Mouse (Mus musculus): ENCODE data around the gene Il27ra.

The Il27ra gene

DNA sequence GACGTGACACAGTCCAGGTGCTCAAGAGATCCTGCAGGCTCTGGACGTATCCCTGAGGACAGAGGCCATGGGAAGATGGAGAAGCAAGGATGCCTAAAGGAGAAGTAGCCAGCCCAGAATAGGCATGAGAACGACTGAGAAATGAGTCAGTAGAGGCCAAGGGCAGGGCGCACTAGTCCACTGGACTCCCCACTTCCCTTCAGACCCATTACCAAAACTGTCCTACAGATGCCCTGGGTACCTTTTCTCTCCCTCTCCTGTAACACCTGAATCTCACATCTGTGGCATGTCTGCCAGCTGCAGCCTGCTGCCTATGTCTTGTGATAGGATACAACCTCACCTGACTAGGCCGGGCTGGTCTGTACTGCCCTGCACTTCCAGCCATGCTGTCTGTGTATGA lies 27.9 kb upstream of the Il27ra start:
- no peaks in the 10 kb centered on the region for H3K27me3 ChIP-seq (ENCODE audit: control insufficient read depth, insufficient read depth, low read length, poor library complexity, severe bottlenecking)
- H3K36me3 ChIP-seq (ENCODE audit: control insufficient read depth, insufficient read depth, low read length, poor library complexity, severe bottlenecking): no peaks in the 10 kb centered on the region
- DNase-seq (ENCODE audit: low read depth, low spot score): no peak

GRCm38 (mm10) chr8:84069750-84070149 lies 27.4 kb upstream of the Il27ra start:
- DNase-seq (ENCODE audit: low read depth, low spot score): no peak
- Histone ChIP-seq H3K27me3 (ENCODE audit: control insufficient read depth, insufficient read depth, low read length, poor library complexity, severe bottlenecking) (no peaks in the 10 kb centered on the region), H3K36me3 (ENCODE audit: control insufficient read depth, insufficient read depth, low read length, poor library complexity, severe bottlenecking) (no peaks in the 10 kb centered on the region)

DNA sequence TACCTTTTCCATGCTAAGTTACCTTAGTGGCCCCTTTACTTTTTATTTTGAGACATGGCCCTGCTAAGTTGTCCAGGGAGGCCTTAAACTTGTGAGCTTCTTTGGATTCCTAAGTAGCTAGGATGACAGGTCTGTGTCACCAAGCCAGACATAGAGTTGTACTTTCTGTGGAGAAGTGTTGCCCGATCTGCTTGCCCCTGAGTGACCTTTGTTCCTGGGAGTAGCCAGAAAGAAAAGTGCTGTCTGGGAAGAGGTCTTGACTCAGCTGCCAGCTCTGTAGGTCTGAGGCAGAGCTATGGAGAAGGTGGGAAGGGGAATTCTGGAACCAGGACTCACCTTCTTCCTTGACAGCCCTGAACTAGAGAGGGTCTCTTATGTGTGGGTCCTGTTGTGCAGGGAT lies 26.8 kb upstream of the Il27ra start:
- Histone ChIP-seq H3K36me3 (ENCODE audit: control insufficient read depth, insufficient read depth, low read length, poor library complexity, severe bottlenecking) (no peaks in the 10 kb centered on the region), H3K27me3 (ENCODE audit: control insufficient read depth, insufficient read depth, low read length, poor library complexity, severe bottlenecking) (no peaks in the 10 kb centered on the region)
- no peak for DNase-seq (ENCODE audit: low read depth, low spot score)

GRCm38 (mm10) chr8:84068316-84069035 lies 26.1 kb upstream of the Il27ra start:
- DNase-seq (ENCODE audit: low read depth, low spot score): no peak
- no peaks in the 10 kb centered on the region for H3K36me3 ChIP-seq (ENCODE audit: control insufficient read depth, insufficient read depth, low read length, poor library complexity, severe bottlenecking)
- no peaks in the 10 kb centered on the region for H3K27me3 ChIP-seq (ENCODE audit: control insufficient read depth, insufficient read depth, low read length, poor library complexity, severe bottlenecking)

DNA sequence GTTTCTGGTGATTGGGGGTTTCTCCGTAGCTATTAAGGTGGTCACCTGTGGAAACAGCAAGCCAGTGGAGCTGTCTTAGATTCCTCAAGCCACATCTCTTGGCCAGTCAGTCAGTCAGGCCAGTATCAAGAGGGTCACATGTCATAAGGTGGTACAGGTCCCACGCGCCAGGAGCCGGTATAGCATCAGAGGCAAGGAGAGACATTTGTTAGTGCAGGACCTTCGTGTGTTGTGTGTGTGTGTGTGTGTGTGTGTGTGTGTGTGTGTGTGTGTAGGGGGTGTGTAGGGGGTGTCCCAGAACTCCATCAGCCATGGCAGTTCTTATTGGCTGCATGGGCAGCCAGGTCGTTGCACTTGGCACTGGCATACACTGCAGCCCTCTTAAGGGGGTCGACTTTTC lies 25.5 kb upstream of the Il27ra start:
- Histone ChIP-seq H3K27me3 (ENCODE audit: control insufficient read depth, insufficient read depth, low read length, poor library complexity, severe bottlenecking) (no peaks in the 10 kb centered on the region), H3K36me3 (ENCODE audit: control insufficient read depth, insufficient read depth, low read length, poor library complexity, severe bottlenecking) (no peaks in the 10 kb centered on the region)
- DNase-seq (ENCODE audit: low read depth, low spot score): no peak

DNA sequence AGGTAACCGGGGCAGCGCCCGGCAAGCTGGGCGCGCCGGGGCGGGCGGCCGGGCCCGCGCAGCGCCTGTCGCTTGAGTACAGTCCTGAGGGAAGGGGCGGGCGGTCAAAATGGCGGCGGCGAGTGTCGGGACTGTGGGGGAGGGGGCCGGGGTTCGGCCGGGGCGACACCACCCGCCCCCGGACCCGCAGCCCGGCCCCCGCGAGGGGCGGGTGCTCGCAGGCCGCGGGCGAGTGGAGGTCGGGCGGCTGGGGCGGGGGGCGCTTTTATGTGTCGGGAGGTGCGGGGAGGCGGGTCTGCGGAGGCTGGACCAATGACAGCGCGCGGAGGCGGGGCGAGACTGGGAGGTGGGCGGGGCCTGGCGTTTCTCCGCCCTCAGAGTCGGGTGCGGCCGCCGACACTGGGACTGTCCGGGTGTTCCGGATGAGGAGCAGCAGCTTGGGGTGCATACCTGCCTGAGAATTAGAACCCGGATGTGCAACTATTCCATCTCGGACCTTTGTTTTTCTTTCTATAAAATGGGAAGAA lies 24.7 kb upstream of the Il27ra start:
- no peaks in the 10 kb centered on the region for H3K27me3 ChIP-seq (ENCODE audit: control insufficient read depth, insufficient read depth, low read length, poor library complexity, severe bottlenecking)
- H3K36me3 ChIP-seq (ENCODE audit: control insufficient read depth, insufficient read depth, low read length, poor library complexity, severe bottlenecking): no peaks in the 10 kb centered on the region
- peak; percentile 95 for DNase-seq (ENCODE audit: low read depth, low spot score)

GRCm38 (mm10) chr8:84066291-84066930 lies 24.0 kb upstream of the Il27ra start, which contains the start of gene Rfx1:
Gene Rfx1 (plus strand): TSS chr8:84066834.
- peak; percentile 100 for DNase-seq (ENCODE audit: low read depth, low spot score)
- H3K27me3 ChIP-seq (ENCODE audit: control insufficient read depth, insufficient read depth, low read length, poor library complexity, severe bottlenecking): no peaks in the 10 kb centered on the region
- no peaks in the 10 kb centered on the region for H3K36me3 ChIP-seq (ENCODE audit: control insufficient read depth, insufficient read depth, low read length, poor library complexity, severe bottlenecking)

DNA sequence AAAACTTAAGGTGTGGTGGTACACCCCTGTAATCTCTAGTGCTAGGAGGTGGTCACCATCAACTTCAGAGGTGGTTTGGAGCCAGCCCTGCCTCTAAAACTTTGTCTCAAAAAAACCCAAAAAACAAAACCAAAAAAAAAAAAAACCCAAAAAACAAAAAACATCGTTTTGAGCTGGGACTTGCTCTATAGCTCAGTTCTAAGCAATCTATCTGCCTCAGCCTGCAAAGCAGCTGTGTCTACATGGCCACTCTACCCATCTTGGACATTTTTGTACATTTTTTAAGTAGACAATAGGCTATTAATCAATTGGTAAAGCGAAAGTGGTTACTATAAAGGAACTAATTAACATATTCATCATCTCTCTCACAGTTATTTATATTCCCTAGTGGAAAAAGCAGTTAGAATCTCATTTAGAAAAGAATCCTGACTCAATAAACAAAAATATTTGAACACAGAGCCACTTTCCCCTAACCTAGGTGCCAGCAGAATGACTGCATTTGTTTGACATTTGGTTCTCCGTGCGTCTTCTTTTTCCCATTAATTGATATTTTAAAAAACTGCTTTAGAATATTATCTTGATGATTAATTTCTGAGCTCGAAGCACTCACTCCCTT lies 23.2 kb upstream of the Il27ra start:
- Histone ChIP-seq H3K36me3 (ENCODE audit: control insufficient read depth, insufficient read depth, low read length, poor library complexity, severe bottlenecking) (no peaks in the 10 kb centered on the region), H3K27me3 (ENCODE audit: control insufficient read depth, insufficient read depth, low read length, poor library complexity, severe bottlenecking) (no peaks in the 10 kb centered on the region)
- DNase-seq (ENCODE audit: low read depth, low spot score): no peak

DNA sequence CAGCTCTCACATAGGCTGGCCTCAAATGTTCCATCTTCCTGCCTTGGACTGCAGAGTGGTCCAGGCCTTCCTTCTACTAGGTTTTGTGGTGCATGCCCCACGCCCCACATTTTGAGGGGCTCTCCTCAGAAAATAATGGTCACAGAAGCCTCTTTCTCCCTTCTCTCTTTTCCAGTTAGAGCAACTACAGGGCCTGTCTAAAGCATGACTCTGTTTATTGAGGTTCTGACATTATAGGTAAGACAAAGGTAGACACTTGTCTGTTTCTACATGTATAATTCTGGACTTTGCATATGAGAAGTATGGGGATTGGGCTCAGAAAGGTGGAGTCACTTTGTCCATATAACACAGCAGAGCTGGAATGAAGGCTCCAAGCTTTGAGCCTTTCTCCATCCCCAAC lies 22.6 kb upstream of the Il27ra start, which contains the start of gene Gm10643:
Gm10643 (minus strand) TSS at position 101 of the 400 bp plus-strand sequence.
- no peak for DNase-seq (ENCODE audit: low read depth, low spot score)
- no peaks in the 10 kb centered on the region for H3K27me3 ChIP-seq (ENCODE audit: control insufficient read depth, insufficient read depth, low read length, poor library complexity, severe bottlenecking)
- H3K36me3 ChIP-seq (ENCODE audit: control insufficient read depth, insufficient read depth, low read length, poor library complexity, severe bottlenecking): no peaks in the 10 kb centered on the region

DNA sequence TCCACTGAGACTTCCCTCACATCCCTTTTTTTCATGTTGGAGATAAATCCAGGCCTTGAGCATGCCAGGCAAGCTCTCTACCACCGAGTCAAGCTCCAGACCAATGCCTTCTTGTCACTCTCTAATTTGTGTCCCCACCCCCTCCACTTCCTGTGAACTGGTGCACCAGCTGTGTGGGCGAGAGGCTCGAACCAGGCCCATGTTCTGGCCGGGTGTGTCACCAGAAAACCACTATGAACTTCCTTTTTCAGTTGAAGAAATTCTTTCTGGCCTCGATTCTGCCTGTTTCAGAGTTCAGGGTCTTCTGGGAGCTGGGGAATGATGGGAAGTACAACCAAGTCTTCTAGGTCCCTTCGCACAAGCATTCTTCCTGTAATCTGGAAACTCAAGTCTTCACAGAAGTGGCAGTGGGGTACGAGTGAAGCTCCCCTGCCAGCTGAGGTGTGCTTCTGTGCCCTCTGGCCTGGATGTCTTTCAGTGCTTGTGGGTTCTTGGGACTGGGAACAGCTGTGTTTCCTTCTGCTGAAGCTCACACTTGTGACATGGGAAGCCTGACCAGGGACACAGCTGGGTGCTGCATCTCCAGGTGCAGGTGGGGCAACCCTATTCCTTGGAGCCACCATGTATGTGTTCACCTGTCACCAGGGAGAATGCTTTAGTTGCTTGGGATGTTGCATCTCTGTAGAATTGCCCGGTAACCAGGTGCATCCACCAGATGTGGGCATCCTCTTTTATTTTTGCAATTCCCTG lies 21.6 kb upstream of the Il27ra start:
- H3K36me3 ChIP-seq (ENCODE audit: control insufficient read depth, insufficient read depth, low read length, poor library complexity, severe bottlenecking): no peaks in the 10 kb centered on the region
- no peaks in the 10 kb centered on the region for H3K27me3 ChIP-seq (ENCODE audit: control insufficient read depth, insufficient read depth, low read length, poor library complexity, severe bottlenecking)
- peak; percentile 77 for DNase-seq (ENCODE audit: low read depth, low spot score)

DNA sequence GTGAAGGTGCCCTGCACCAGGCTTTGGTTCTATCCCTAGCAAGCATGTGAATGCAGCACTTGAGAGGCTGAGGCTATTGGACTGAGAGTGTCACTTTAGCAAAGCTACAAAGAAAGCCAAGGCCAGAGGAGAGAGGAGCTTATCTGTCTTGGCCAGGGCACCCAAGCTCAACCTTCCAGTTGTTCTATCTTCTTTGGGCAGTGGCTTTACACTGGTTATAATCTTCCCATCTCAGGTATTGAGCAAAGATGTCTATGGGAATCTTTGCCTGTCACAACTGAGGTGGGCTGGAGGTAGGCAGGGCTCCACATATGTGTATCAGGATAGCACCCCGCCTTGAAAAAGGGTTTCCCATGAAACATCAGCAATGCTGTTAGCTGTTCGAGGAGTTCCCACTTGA lies 17.9 kb upstream of the Il27ra start:
- no peaks in the 10 kb centered on the region for H3K27me3 ChIP-seq (ENCODE audit: control insufficient read depth, insufficient read depth, low read length, poor library complexity, severe bottlenecking)
- no peak for DNase-seq (ENCODE audit: low read depth, low spot score)
- no peaks in the 10 kb centered on the region for H3K36me3 ChIP-seq (ENCODE audit: control insufficient read depth, insufficient read depth, low read length, poor library complexity, severe bottlenecking)

DNA sequence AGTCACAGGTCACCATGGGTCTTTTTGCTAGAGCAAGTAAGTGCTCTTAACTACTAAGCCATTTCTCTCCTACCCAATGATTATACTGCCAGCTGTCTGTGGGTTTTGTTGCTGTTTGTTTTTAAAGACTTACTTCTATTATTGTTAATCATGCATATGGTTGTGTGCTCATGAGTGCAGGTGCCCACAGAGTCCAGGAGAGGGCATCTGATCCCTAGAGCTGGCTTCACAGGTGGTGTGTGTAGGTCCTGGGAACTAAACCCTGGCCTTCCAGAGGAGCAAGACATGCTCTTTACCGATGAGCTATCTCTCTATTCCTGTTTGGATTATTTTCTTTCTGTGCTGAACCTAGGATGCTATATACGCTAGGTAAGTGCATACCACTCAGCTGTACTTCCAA lies 16.8 kb upstream of the Il27ra start:
- Histone ChIP-seq H3K27me3 (ENCODE audit: control insufficient read depth, insufficient read depth, low read length, poor library complexity, severe bottlenecking) (no peaks in the 10 kb centered on the region), H3K36me3 (ENCODE audit: control insufficient read depth, insufficient read depth, low read length, poor library complexity, severe bottlenecking) (no peaks in the 10 kb centered on the region)
- DNase-seq (ENCODE audit: low read depth, low spot score): no peak

DNA sequence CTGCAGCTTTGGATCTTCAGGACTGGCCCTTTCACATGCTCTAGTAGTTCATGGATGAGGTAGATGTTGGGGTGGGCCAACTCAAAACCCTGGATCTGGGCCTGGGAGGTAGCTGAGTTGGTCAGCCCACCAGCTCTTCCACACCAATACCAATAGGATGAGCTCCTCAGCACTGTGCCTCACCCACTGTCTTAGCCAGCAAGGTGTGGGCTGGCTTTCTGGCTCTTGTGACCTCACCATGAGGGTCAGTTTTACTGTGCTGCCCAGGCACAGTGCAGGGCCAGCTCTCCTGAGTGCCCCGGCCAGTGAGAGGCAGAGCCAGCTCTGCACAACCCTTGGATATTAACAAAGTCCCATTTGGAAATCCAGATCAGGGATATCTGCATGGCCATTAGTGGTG lies 15.4 kb upstream of the Il27ra start:
- Histone ChIP-seq H3K36me3 (ENCODE audit: control insufficient read depth, insufficient read depth, low read length, poor library complexity, severe bottlenecking) (no peaks in the 10 kb centered on the region), H3K27me3 (ENCODE audit: control insufficient read depth, insufficient read depth, low read length, poor library complexity, severe bottlenecking) (no peaks in the 10 kb centered on the region)
- DNase-seq (ENCODE audit: low read depth, low spot score): no peak

DNA sequence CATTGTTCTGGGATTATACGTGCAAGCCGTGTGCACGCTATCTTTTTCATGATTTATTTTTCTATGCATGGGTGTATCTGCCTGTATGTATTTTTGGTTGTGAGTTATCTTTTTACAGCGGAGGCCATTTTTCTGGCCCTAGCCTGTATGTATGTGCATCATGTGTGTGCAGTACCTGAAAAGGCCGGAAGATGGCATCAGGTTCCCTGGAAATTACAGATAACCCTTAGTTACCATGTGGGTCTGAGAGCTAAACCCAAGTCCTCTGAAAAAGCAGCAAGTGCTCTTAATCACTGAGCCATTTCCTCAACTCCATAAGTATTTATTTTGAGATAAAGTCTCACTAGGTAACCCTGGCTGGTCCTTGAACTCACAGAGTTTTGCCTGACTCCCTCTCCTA lies 10.8 kb upstream of the Il27ra start:
- no peak for DNase-seq (ENCODE audit: low read depth, low spot score)
- no peaks in the 10 kb centered on the region for H3K36me3 ChIP-seq (ENCODE audit: control insufficient read depth, insufficient read depth, low read length, poor library complexity, severe bottlenecking)
- no peaks in the 10 kb centered on the region for H3K27me3 ChIP-seq (ENCODE audit: control insufficient read depth, insufficient read depth, low read length, poor library complexity, severe bottlenecking)

GRCm38 (mm10) chr8:84052746-84053145 lies 10.4 kb upstream of the Il27ra start:
- DNase-seq (ENCODE audit: low read depth, low spot score): no peak
- H3K36me3 ChIP-seq (ENCODE audit: control insufficient read depth, insufficient read depth, low read length, poor library complexity, severe bottlenecking): no peaks in the 10 kb centered on the region
- H3K27me3 ChIP-seq (ENCODE audit: control insufficient read depth, insufficient read depth, low read length, poor library complexity, severe bottlenecking): no peaks in the 10 kb centered on the region

Data from splenic B cell, adult 2 months (primary cell).